Mouse (Mus musculus) retina, adult 2 months (tissue): ENCODE results near the gene Eci1.
"Not testable (repeated sequence)": the region's sequence is repeated elsewhere in the genome, so short reads cannot be mapped to it uniquely, and the experiment has no call there.

Experiments used
- DNase-seq: peaks from one replicate; pipeline ENCODE4 v3.0.0-alpha.2; 2012; ENCODE audit warnings: low read depth, low spot score

The Eci1 gene

GRCm38 (mm10) chr17:24440377-24440776, 13.9 kb downstream of the Eci1 start:
- DNase-seq, result no peak

DNA sequence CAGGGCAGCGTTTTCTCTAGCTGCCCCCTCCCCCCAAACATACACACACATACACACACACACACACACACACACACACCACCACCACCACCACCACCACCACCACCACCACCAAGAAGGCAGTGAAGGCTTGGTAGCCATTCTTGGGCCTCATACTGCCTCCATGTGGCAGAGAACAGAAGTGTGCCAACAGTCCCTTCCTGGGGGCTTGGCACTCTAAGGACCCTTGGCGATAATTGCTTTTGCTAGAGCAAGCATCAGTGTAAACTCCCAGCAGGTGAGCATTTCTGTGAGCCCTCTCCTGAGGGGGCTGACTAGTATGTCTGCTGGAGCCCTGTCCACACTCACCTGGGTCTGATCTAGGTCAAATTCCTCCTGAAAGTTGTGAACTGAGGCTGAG, 14.7 kb downstream of the Eci1 start:
- DNase-seq, result no peak

- no peak for DNase-seq
Measured at GRCm38 (mm10) chr17:24442107-24442506, 15.7 kb downstream of the Eci1 start.

GRCm38 (mm10) chr17:24442632-24443155, 16.3 kb downstream of the Eci1 start, which contains the start of gene Dnase1l2:
Dnase1l2 (minus strand) TSS chr17:24443105.
- no peak for DNase-seq

DNA sequence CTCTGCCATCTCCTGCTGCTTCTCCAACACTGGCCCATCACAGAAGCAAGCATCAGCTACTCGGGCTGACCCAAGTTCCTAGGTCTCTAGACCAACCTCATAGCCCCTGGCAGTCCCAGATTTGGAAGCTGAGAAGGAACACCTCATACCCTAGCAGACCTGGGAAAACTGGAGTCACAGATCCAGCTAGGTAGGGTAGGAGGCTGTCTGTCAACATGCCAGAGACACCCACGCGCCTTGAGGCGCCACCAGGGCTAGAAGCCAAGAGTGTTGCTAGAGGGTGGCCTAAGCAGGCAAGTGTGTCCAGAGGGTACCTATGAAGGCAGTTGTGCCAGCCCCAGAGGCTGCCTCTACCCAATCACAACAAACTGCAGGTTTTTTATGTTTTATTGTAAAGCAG, 17.0 kb downstream of the Eci1 start:
- no peak for DNase-seq

GRCm38 (mm10) chr17:24446590-24446989, 20.1 kb downstream of the Eci1 start:
- DNase-seq, result no peak

DNA sequence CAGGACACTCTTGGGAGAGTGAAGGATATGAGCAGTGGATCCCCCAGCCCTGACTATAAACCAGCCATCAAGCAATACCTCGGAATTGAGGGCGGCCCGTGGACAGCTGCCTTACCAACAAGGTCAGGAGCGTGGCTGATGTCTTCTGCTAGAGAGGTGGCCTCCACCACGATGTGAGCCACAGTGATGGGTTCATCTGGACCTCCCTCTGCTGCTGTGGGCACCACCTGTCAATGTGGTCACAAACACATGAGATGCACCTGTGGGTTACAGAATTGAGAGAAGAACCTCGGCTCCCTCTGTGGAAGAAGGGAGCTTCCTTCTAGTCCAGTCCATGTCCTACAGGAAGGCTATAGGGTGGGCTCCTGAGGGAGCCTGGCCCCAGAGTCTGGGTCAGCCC, 23.1 kb downstream of the Eci1 start:
- no peak for DNase-seq

DNA sequence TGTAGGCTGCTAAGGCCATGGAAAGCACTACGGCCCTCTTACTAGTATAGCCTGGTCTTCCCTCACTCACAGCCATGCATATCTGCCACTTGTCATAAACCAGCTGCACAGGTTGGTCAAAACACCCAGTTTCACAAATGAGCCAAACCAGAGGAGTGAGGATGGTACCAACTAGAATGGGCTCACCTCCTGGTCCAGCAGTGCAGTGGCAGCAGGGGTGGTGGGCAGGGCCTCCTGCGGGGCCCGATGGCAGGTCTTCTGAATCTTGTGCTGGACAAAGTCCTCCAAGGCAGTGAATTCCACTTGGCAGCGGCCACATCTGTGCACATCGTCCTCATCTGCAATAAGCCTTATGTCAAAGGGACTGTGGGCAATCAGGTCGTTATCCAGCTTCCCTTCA, 24.8 kb downstream of the Eci1 start:
- no peak for DNase-seq

GRCm38 (mm10) chr17:24453372-24453771, 26.9 kb downstream of the Eci1 start:
- no peak for DNase-seq

DNA sequence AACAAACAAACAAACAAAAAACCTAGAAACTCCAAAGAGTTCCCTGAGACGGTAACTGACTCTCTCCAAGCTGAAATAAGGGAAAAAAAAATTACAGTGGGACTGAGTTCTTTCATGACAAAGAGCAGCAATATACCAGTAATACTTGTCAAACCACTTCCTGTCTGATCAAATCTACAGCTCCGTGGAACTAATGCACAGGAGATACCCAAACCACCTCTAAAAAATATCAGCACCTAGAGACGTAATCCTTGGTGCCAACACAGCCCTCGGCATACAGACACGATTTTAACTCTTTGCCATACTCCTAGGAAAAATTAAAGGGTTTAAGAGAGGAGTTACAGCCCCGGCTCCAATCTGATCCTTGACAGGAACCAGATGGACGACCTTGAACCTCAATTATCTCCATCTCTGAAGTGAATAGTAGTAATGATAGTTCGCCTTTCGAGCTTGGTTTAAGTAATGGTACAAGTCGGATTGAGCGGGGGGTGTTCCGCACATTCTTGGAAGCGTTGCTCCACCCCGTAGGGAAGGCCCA, 27.8 kb downstream of the Eci1 start:
- no peak for DNase-seq

DNA sequence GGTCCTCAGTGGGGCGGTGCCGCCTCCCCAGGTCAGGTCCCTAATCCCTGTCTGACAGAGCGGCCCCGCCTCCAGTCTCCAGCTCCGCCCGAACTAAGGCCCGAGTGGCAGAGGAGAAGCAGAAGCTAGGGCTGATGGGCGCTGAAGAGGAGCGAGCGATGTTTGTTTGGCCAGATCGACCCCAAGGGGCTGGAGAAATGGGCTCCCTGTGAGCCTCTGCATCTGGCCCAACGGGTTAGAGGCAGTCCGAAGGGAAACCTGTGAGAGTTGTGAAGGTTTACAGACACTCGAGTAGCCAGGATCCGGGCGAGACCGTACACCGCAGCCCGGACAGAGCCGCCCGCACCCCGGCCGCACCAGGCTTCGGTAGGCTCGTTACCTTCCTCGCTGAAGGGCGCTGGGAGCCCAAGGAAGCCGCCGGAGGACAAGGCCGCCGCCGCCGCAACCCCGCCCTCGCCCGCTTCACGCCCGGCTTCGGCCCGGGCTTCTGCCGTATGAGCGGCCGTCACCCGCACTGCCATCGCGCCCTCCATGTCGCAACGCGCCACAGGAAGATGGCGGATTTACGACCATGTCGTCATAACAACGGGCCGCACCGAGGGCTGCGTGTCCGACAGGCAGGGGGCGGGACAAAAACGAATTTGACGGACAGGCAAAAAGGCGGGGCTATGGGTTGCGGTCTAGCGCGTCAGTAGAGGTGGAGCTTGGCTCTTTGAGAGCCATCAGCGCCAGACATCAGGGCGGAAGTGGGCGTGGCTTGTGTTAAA, 28.5 kb downstream of the Eci1 start:
- DNase-seq, result peak; percentile 99

DNA sequence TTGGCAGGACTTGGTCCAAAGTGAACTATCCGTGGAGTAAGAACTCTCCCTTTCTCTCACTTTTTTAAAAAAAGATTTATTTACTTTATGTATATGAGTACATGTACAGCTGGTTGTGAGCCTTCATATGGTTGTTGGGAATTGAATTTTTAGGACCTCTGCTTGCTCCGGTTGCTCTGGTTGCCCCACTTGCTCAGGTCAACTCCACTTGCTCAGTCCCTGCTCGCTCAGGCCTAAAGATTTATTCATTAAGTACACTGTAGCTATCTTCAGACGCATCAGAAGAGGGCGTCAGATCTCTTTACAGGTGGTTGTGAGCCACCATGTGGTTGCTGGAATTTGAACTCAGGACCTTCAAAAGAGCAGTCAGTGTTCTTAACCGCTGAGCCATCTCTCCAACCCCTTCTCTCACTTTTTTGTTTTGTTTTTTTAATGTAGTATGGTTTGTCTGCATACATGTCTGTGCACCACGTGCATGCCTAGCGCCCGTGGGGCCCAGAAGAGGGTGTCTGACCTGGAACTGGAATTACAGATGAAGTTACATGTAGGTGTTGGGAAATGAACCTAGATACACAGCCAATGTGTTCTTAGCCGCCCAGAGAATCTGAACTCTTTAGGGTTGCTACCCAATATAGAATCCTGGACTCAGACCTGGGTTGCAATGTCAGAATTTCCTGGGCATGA, 29.2 kb downstream of the Eci1 start:
- DNase-seq, result not testable (repeated sequence)

DNA sequence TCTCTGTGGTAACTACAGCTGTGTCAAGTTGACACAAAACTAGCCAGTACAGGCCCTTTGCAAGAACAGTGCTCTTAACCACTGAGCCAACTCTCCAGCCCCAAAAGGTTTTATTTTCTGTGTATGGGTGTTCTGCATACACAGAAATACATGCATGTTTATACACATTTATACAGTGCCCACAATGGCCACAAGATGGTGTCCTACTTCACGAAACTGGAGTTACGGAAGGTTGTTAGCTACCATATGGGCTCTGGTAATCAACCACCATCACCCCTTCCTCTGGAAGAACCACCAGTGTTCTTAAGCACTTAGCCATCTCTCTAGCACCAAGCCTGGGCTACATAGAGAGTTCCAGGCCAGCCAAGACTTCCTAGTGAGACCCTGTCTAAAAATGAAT, 35.1 kb downstream of the Eci1 start:
- no peak for DNase-seq

GRCm38 (mm10) chr17:24462932-24463331, 36.5 kb downstream of the Eci1 start:
- DNase-seq, result no peak

DNA sequence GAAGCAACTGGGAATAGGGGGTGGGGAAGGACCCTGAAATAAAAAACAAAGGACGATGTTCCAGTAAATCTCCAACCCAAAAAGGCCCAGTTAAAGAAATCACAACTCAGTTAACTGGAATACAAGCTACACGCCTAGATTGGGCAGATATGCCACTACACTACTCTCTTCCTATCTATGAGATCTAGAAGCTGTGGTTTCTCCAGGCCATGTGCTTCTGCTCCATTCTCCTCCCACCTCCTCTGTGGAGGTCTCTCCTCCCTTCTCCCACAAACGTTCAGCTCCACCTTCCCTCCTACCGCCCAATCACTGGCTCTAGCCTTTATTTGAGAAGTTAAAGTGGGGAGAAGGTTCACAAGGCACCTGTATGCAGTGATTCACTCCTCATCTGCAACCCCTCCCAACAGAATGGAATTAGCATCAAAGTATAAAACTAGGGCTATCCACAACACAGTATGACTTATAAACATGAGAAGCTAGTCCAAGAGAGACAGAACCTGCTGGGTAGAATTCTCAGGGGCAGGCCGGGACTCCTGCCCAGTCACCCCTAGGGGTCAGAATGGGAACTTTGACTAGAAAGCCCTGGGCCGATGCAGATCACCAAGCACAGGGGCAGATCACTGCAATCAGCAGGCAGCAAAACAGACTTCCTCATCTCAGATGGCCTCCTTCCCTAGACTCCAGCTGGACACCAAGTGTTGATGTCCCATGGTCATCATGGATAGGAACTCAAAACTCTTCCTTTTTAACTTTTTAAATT, 37.1 kb downstream of the Eci1 start:
- no peak for DNase-seq

- DNase-seq, result no peak
Measured at GRCm38 (mm10) chr17:24468636-24469246, 42.3 kb downstream of the Eci1 start.

DNA sequence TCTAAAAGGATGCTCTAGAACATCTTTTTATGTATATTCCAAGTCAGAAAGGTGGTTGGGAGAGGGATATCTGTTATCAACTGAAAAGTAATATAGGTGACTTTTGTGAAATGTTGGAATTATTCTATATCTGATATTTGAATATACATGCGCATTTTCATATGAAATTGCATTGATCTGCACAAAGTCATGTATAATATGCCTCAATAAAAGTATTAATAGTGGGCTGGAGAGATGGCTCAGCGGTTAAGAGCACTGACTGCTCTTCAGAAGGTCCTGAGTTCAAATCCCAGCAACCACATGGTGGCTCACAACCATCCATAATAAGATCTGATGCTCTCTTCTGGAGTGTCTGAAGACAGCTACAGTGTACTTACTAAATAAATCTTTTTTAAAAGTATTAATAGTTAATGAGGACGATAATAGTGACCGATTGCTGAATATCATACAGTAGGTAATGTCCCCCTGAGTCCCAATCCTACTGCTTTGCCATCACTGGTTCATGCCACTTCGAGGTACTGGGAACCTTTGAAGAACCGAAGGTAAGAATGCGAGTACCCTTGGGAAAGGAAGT, 43.0 kb downstream of the Eci1 start:
- DNase-seq, result no peak

DNA sequence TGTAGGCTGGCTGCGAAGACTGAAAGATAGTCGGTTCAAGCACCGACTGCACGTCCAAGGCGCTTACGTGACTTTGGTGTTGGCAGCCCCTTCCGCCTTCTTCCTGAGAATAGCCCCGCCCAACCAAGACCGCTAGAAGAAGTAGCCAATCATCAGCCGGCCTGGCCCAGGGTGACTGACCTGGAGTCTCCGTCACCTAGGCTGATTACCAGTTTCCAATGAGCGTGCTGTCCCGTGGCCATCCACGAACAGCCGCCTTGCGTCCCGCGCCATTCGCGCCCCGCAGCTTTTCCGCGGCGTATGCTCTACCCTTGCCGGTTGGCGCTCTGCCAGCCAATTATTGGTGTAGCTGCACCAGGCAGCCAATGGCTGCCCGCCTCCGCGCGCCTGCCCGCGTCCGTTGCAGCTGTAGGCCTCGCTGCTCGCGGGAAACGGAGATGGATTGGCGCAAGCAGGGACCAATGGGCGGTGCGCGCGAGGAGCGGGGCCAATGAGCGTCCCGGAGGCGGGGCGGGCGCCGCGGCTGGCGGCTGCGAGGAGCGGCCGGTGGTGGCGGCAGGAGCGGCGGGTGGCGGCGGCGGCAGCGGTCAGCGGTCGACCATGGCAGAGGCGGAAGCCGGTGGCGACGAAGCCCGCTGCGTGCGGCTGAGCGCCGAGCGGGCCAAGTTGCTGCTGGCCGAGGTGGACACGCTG, 43.6 kb downstream of the Eci1 start, which contains the start of the genes E4f1 and Pgp:
E4f1 (minus strand) TSS at position 404 of the 693 bp plus-strand sequence.
Pgp (plus strand) TSS at position 483 of the 693 bp plus-strand sequence.
- peak; percentile 94 for DNase-seq

DNA sequence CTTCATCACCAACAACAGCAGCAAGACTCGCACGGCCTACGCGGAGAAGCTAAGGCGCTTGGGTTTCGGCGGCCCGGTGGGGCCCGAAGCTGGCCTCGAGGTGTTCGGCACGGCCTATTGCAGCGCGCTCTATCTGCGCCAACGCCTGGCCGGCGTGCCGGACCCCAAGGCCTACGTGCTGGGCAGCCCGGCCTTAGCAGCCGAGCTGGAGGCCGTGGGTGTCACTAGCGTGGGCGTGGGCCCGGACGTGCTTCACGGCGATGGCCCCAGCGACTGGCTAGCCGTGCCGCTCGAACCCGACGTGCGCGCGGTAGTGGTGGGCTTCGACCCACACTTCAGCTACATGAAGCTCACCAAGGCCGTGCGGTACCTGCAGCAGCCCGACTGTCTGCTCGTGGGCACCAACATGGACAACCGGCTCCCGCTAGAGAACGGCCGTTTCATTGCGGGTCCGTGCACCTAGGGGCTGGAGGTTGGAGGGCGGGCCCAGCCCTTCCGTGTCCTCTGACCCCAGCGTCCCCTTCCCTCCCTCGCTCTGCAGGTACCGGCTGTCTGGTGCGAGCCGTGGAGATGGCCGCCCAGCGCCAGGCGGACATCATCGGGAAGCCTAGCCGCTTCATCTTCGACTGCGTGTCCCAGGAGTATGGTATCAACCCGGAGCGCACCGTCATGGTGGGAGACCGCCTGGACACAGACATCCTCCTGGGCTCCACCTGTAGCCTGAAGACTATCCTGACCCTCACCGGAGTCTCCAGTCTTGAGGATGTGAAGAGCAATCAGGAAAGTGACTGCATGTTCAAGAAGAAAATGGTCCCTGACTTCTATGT, 44.5 kb downstream of the Eci1 start:
- no peak for DNase-seq
